Mouse (Mus musculus) thymus, adult 2 months (tissue): ENCODE data around the gene Rab40c. TPM values are rescaled to one million over a fixed set of nuclear protein-coding genes. Genes with fewer than 3 reads are reported as not detected.

ENCODE experiments used
- DNase-seq: peaks from one replicate; pipeline ENCODE4 v3.0.0; 2021
- H3K27ac ChIP-seq: fragments of 200-500 bp; 2 replicates; pipeline ENCODE4 v1.5.1; 2012; ENCODE audit warnings: low read length, control low read depth; ENCODE audit not compliant: control insufficient read depth, insufficient read depth
- H3K27me3 ChIP-seq: fragments of 200-500 bp; 2 replicates; pipeline ENCODE4 v1.6.1; 2012; ENCODE audit warnings: mild to moderate bottlenecking, low read length, moderate library complexity, mixed read lengths; ENCODE audit not compliant: control insufficient read depth, insufficient read depth
- H3K36me3 ChIP-seq: fragments of 200-500 bp; 2 replicates; pipeline ENCODE4 v1.6.1; 2012; ENCODE audit warnings: mild to moderate bottlenecking, low read length, moderate library complexity; ENCODE audit not compliant: control insufficient read depth, insufficient read depth
- H3K4me1 ChIP-seq: fragments of 200-500 bp; replicated peaks from 2 replicates; pipeline ENCODE4 v1.6.1; 2012; ENCODE audit warnings: low read length; ENCODE audit not compliant: control insufficient read depth, insufficient read depth
- H3K4me3 ChIP-seq: fragments of 200-500 bp; 2 replicates; pipeline ENCODE4 v1.5.1; 2012; ENCODE audit warnings: mild to moderate bottlenecking, low read length, control low read depth, moderate library complexity; ENCODE audit not compliant: control insufficient read depth, insufficient read depth
- CTCF ChIP-seq: fragments of 200-500 bp; IDR thresholded peaks from 2 replicates; pipeline ENCODE4 v1.5.1; 2012; ENCODE audit warnings: mild to moderate bottlenecking, control low read depth, low read length, moderate library complexity, borderline replicate concordance; ENCODE audit not compliant: control insufficient read depth, poor library complexity, insufficient read depth; ENCODE audit errors: extremely low read depth
- POLR2A ChIP-seq: fragments of 200-500 bp; IDR thresholded peaks from 2 replicates; pipeline ENCODE4 v1.6.1; 2012; ENCODE audit warnings: mild to moderate bottlenecking, low read length, control low read depth, moderate library complexity; ENCODE audit not compliant: control insufficient read depth, poor library complexity, insufficient read depth; ENCODE audit errors: extremely low read depth
- WGBS: fragments of 180-500 bp; shearing (Covaris S2); methylation state at CpG from one replicate; pipeline ENCODE4 v1.1.7; 2018; 5-methylcytosine and 5-hydroxymethylcytosine counted together
- polyA plus RNA-seq: library from polyadenylated mRNA; depleted of rRNA; stranded (reverse); fragments of >200 nt; gene quantifications from 2 replicates; pipeline ENCODE4 v1.2.3, GENCODE M21; 2012

Gene Rab40c
- polyA plus RNA-seq, 1 experiment: 57.6 TPM

DNA sequence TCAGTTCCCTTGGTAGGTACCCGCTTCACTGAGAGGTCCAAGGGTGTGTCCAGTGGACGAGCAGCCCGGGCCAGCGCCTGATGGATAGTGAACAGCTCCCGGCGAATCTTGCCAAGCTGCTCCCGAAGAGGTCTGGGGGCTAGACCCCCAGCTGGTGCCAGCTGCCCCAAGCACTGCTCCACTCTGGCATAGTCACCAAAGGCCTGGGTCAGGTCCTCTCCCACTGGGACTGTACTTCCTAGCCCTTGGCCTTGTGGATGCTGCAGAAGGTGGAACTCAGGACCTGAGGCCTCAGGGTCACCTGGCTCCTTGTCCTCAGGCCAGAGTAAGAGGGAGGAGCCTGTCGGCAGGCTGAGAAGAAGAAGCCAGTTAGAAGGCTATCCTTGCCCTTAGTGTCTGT lies 27.4 kb upstream of the Rab40c start:
- TF ChIP-seq CTCF (no peak), POLR2A (no peak)
- H3K36me3 ChIP-seq: no peaks in the 10 kb centered on the region
- 92% methylated on average over 8 of the region's 8 CpGs for WGBS
- H3K27me3 ChIP-seq: peaks cover 10% of the 10 kb centered on the region
- no peak overlapping the region for H3K27ac ChIP-seq
- no peak overlapping the region for H3K4me3 ChIP-seq
- 0 out of 2 replicates have a peak, but pooled peaks cover 2% of the 10 kb centered on the region for H3K4me1 ChIP-seq
- no peak for DNase-seq

DNA sequence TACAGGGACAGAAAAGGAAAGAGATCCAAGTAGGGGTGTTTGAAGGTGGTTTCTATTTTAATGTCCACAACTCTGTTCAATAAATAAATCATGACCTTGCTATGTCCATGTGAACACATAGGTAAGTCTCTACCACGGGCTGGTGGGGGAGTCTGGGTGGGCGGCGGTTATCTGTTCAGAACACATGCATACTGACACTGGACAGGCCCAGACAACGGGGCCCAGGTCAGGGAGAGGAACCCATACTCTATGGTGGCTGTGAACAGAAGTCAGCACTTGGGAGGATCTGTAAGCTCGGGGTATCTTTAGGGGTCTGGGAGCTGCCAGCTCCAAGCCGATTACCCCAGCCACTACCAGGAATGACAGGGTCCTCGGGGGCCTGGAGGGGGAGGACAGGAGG lies 26.8 kb upstream of the Rab40c start:
- no peak for DNase-seq
- Histone ChIP-seq H3K4me1 (0 out of 2 replicates have a peak, but pooled peaks cover 2% of the 10 kb centered on the region), H3K36me3 (no peaks in the 10 kb centered on the region), H3K27me3 (peaks cover 5% of the 10 kb centered on the region), H3K27ac (no peak overlapping the region), H3K4me3 (no peak overlapping the region)
- WGBS: 87% methylated on average over 7 of the region's 7 CpGs
- no peak for TF ChIP-seq POLR2A

DNA sequence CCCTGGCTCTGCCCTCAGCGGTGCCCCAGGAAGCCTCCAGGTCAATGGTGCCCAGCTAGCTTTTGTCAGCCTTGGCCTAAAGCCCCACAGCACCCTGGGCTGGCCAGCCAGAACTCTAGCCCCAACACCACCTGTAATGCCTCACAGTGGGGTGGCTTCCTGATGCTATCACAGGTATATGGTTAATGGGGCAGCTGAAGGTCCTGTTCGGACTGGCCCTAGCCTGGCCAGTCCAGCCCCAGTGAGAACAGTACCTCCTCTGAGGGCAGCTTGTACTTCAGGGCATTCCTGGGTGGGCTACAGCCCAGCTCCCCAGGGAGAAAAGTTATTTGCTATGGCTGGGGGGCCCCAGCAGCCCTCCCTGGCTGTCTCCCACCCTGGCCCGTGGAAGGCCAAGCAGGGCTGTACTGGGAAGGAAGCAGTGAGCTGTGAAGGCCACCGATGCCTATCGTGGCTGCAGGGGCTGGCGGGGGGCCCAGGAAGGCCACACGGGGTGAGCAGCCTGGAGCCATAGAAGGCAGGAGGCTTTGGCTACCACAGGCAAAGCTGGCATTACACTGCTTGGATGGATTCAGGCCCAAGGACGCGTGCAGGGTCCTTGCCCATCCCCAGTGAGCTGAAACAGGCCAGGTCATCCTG lies 26.1 kb upstream of the Rab40c start:
- Histone ChIP-seq H3K27ac (no peak overlapping the region), H3K27me3 (no peaks in the 10 kb centered on the region; the same call in 1 of the 2 replicates), H3K4me3 (no peak overlapping the region), H3K4me1 (peaks cover 6% of the 10 kb centered on the region), H3K36me3 (no peaks in the 10 kb centered on the region)
- TF ChIP-seq CTCF: no peak
- TF ChIP-seq POLR2A: no peak
- DNase-seq: no peak
- WGBS: 77% methylated on average over 9 of the region's 9 CpGs

DNA sequence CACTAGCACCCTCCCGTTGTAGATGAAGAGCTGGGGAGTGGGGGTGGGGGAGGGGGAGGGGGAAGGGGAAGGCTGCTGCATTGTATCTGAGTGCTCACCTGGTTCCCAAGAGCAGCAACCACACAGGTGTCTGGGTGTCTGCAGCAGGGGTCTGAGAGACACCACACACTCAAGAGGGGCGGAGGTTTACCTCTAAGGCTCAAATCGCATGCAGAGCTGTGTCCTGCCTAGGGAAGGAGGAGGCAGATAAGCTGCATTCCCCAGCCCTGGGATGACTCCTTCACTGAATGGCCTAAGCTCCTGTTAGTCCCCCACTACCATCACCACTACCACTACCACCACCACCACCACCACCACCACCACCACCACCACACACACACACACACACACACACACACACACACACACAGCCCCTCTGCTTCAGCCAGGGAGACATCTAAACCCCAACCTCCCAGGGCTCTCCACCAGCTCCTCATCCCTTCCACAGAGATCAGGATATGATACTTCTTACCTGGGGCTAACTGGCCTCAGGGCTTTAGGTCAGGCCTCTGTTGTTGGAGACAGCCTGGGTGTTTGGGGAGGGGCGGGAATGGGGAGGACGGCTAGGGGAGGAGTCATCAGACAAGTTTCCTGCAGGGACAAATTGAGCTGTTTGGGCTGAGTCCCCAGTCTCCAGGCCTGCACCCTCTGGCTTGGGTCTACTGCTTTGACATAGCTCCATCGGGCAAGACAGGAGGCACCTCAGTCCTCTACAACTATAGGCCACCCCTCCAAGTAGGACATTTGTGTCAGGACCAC lies 25.0 kb upstream of the Rab40c start, which contains the start of the genes Pigq and Nhlrc4:
Pigq (minus strand) TSS at position 571 of the 798 bp plus-strand sequence.
Nhlrc4 (minus strand) TSS at position 596 of the 798 bp plus-strand sequence.
- 89% methylated on average over 4 of the region's 6 CpGs for WGBS
- TF ChIP-seq POLR2A (no peak), CTCF (no peak)

DNA sequence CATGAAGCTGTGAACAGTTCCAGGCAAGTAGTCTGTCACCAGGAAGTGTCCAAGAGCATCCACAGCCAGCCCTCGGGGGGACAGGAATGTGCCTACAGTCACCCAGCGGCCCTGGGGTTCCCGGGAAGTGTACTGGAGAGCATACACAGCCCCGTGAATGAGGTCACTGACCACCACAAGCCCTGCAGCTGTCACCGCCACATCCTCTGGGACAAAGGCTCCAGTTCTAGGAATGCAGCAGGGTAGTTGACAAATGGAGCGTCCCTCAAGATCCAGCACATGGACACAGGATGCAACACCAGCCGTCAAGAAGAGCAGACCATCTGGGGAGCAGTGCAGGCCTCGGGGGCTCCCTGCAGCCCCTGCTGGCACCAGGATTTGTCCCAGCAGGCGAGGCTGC lies 24.2 kb upstream of the Rab40c start:
- TF ChIP-seq POLR2A (no peak), CTCF (no peak)
- Histone ChIP-seq H3K4me3 (no peak overlapping the region), H3K27ac (no peak overlapping the region), H3K4me1 (peaks cover 7% of the 10 kb centered on the region), H3K27me3 (no peaks in the 10 kb centered on the region), H3K36me3 (no peaks in the 10 kb centered on the region)
- WGBS: 95% methylated on average over 9 of the region's 9 CpGs
- DNase-seq: no peak

More for the DNA sequence above, 25.0 kb upstream of the Rab40c start, which contains the start of the genes Pigq and Nhlrc4:
- no peaks in the 10 kb centered on the region for H3K27me3 ChIP-seq
- no peak for DNase-seq
- H3K27ac ChIP-seq: no peak within 1 kb of the TSS
- no peak within 1 kb of the TSS for H3K4me3 ChIP-seq
- peaks cover 7% of the 10 kb centered on the region for H3K4me1 ChIP-seq
- H3K36me3 ChIP-seq: no peaks in the 10 kb centered on the region

DNA sequence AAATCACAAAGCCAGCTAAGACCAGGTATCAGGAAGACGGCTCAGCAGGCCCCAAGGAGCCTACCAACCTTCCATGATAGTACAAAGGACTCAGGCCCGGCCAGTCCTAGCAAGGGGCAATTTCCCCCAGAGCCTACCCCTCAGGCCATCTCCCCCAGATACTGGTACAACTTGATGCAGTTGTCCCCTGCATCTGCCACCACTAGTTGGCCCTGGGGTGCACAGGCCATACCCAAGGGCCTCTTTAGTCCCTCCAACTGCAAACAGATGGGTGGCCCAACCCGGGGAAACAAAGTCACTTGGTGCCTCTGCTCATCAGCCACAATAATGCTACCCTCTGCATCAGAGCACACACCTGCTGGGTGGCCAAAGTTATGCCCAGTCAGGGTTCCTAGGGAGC lies 23.7 kb upstream of the Rab40c start:
- DNase-seq: no peak
- Histone ChIP-seq H3K4me1 (peaks cover 7% of the 10 kb centered on the region), H3K36me3 (no peaks in the 10 kb centered on the region), H3K27ac (no peak overlapping the region), H3K27me3 (no peaks in the 10 kb centered on the region), H3K4me3 (no peak overlapping the region)
- TF ChIP-seq POLR2A (no peak), CTCF (no peak)
- WGBS: 90% methylated on average over 3 of the region's 3 CpGs

- H3K4me1 ChIP-seq: peaks cover 7% of the 10 kb centered on the region
- DNase-seq: no peak
- WGBS: 90% methylated on average over 2 of the region's 2 CpGs
- H3K27me3 ChIP-seq: no peaks in the 10 kb centered on the region
- no peak overlapping the region for H3K4me3 ChIP-seq
- H3K27ac ChIP-seq: no peak overlapping the region
- H3K36me3 ChIP-seq: no peaks in the 10 kb centered on the region
- no peak for TF ChIP-seq CTCF
These were observed 23.1 kb upstream of the Rab40c start for GRCm38 (mm10) chr17:25942597-25943151.
